ENCODE assay signal across 8 mouse cellular contexts in genomic region chr5:148994706-148995414, GRCm38 (mm10). TPM values are rescaled to one million over a fixed set of nuclear protein-coding genes. Genes with fewer than 3 reads are reported as not detected.
DNase-seq lines count a peak whose midpoint lies in the region; ATAC-seq lines count a peak whose summit lies in the region.

Gm42791 (minus strand) TSS chr5:148995147.

- ATAC-seq in inflammation-experienced regulatory T-cells, adult 6 months: peak; percentile 60

- peaks cover 2% of the 10 kb centered on the region for H3K27me3 ChIP-seq in megakaryocyte, embryonic 14.5 days (replicated peaks)

- peak; percentile 96 to 99 for DNase-seq in adrenal gland, adult (ENCODE audit: inconsistent age in 2 of 2, low spot score in 1 of 2)
- peak; percentile 93 for DNase-seq in embryo, embryonic 10.5 days (ENCODE audit: low spot score)
- peak; percentile 94 for DNase-seq in gastrocnemius, postnatal 14 days
- DNase-seq in left cerebral cortex, adult 9 months (ENCODE audit: low spot score in 2 of 2): peak; percentile 91 to 97
- peak; percentile 93 to 94 for DNase-seq in right cerebral cortex, postnatal 10 days (ENCODE audit: low spot score in 2 of 2)
- DNase-seq in urinary bladder, postnatal 14 days (ENCODE audit: low spot score): peak; percentile 95

- peaks cover 22% of the 10 kb centered on the region for H3K9me3 ChIP-seq in megakaryocyte, embryonic 14.5 days

- H3K36me3 ChIP-seq in megakaryocyte, embryonic 14.5 days (replicated peaks; ENCODE audit: low read length): no peaks in the 10 kb centered on the region

- intact Hi-C loops in gastrocnemius, postnatal 14 days (cut with DNase I; ENCODE audit: low total_unique reads): no loop called here

- peaks cover 14% of the 10 kb centered on the region for H3K4me1 ChIP-seq in megakaryocyte, embryonic 14.5 days

- H3K4me3 ChIP-seq in megakaryocyte, embryonic 14.5 days (replicated peaks): peak within 1 kb of the TSS; percentile 84

RNA-seq across cellular contexts. Expression of gene Gm42791, which starts in this region (rescaled TPM):
- 1 to 10 TPM; 1.1 to 1.5 TPM for total RNA-seq in gastrocnemius, postnatal 14 days (2021)
- polyA plus RNA-seq in inflammation-experienced regulatory T-cells, adult 6 months (2017; shearing (Covaris generic)): not detected
- polyA plus RNA-seq in megakaryocyte, embryonic 14.5 days (2012; ENCODE audit: insufficient read depth, low replicate concordance): not detected in 2 replicates

Comparison
In these comparisons a context has a peak if more than half of its experiments do, and no peak if none do; other contexts are left out.
1. Peak in every context shown above with its lines: DNase-seq, ATAC-seq and H3K4me3 ChIP-seq.
2. Peak in ATAC-seq in inflammation-experienced regulatory T-cells, adult 6 months; RNA of the gene not detected or under 1 TPM.